Mouse (Mus musculus) megakaryocyte, embryonic 14.5 days (primary cell): ENCODE results near the gene Dis3l2.

Experiments used
- FLI1 ChIP-seq: IDR thresholded peaks from 2 replicates; pipeline ENCODE4 v1.6.1; 2012; ENCODE audit warnings: low read length, inconsistent platforms, mixed read lengths
- GATA1 ChIP-seq: IDR thresholded peaks from 3 replicates; pipeline ENCODE4 v1.6.1; 2012; ENCODE audit warnings: mixed read lengths, low read length, inconsistent platforms, borderline replicate concordance

GRCm38 (mm10) chr1:86678667-86679066, 24.9 kb upstream of the Dis3l2 start:
- TF ChIP-seq FLI1 (no peak), GATA1 (no peak)
